Mouse (Mus musculus): ENCODE results near the gene Cotl1. TPM values are rescaled to one million over a fixed set of nuclear protein-coding genes. Genes with fewer than 3 reads are reported as not detected.

Gene Cotl1
- 100 to 1,000 TPM; 381 to 385 TPM for total RNA-seq (2023)

GRCm38 (mm10) chr8:119840275-119840808 lies at the start of gene Cotl1:
Cotl1 (minus strand) TSS chr8:119840544.

GRCm38 (mm10) chr8:119861706-119862389 lies 21.5 kb upstream of the Cotl1 start, which contains the start of gene Klhl36:
Klhl36 (plus strand) TSS chr8:119862266.

GRCm38 (mm10) chr8:119778263-119778662 lies 62.1 kb downstream of the Cotl1 start, which contains the start of gene Tldc1:
Tldc1 (minus strand) TSS chr8:119778416.

Other genes starting within 250 kb of the Cotl1 start
- 10 to 100 TPM; 20.7 to 21.4 TPM for gene Taf1c, start 235.3 kb downstream of the Cotl1 start, total RNA-seq (2023)
- not detected for gene Adad2, start 227.8 kb downstream of the Cotl1 start, total RNA-seq (2023)
- gene Kcng4, start 204.9 kb downstream of the Cotl1 start, total RNA-seq (2023) = not detected
- gene Wfdc1, start 174.2 kb downstream of the Cotl1 start, total RNA-seq (2023) = not detected
- not detected for gene Atp2c2, start 140.5 kb downstream of the Cotl1 start, total RNA-seq (2023)
- gene Tldc1, start 62.1 kb downstream of the Cotl1 start, total RNA-seq (2023) = 1 to 10 TPM; 3.6 to 4.6 TPM
- 10 to 100 TPM; 13.2 to 14.1 TPM for gene Klhl36, start 21.7 kb upstream of the Cotl1 start, total RNA-seq (2023)
- gene Usp10, start 69.8 kb upstream of the Cotl1 start, total RNA-seq (2023) = 100 to 1,000 TPM; 102 to 117 TPM
- gene Gm20388, start 70.3 kb upstream of the Cotl1 start, total RNA-seq (2023) = 1 to 10 TPM in 1 of 2 experiments, not detected in 1; 1.8 TPM
- gene Crispld2, start 151.9 kb upstream of the Cotl1 start, total RNA-seq (2023) = not detected

All from B cell, adult 67 days (primary cell).